Mouse (Mus musculus) ES-Bruce4 (cell line): ENCODE data around the gene Resp18.

ENCODE experiments used
- CTCF ChIP-seq: IDR thresholded peaks from one replicate; pipeline ENCODE4 v1.8.1; 2011; ENCODE audit warnings: low read depth, low read length
- POLR2A ChIP-seq: IDR thresholded peaks from one replicate; pipeline ENCODE4 v1.8.1; 2011; ENCODE audit warnings: low read length; ENCODE audit not compliant: insufficient read depth

GRCm38 (mm10) chr1:75253029-75253428, 25.2 kb downstream of the Resp18 start:
- TF ChIP-seq CTCF = peak; percentile 80
- no peak for TF ChIP-seq POLR2A
